Comparison of ENCODE assay signal across 23 mouse cellular contexts in genomic region chr9:34712996-34713395, GRCm38 (mm10).
DNase-seq lines count a peak whose midpoint lies in the region; ATAC-seq and TF ChIP-seq lines count a peak whose summit lies in the region.
"Had no signal": no experiment of that assay in that cellular context is flagged by ENCODE, and none has a peak within 500 bp of the region (broad histone marks: within the 10 kb centered on the region; RNA-seq: fewer than 3 reads in every experiment).

No protein-coding gene starts in this region.

- H3K36me3 ChIP-seq in forebrain, embryonic 15.5 days = no peaks in the 10 kb centered on the region
- no peaks in the 10 kb centered on the region for H3K36me3 ChIP-seq in forebrain, embryonic 10.5 days (replicated peaks)
- H3K36me3 ChIP-seq in hindbrain, embryonic 16.5 days (ENCODE audit: control insufficient read depth, insufficient read depth, low read length) = no peaks in the 10 kb centered on the region
- H3K36me3 ChIP-seq in hindbrain, embryonic 14.5 days (replicated peaks; ENCODE audit: control insufficient read depth, insufficient read depth) = no peaks in the 10 kb centered on the region
- H3K36me3 ChIP-seq in CH12.LX (replicated peaks in 1 of 2; ENCODE audit: control insufficient read depth in 1 of 2, insufficient read depth in 1 of 2, low read length in 1 of 2) = no peaks in the 10 kb centered on the region
- H3K36me3 ChIP-seq: embryonic facial prominence, embryonic 15.5 days; heart, embryonic 12.5 days; heart, embryonic 15.5 days; hindbrain, embryonic 10.5 days; hindbrain, embryonic 13.5 days had no signal

- in situ Hi-C loops in CH12.LX (cut with MboI; ENCODE audit: low pct_ligation_motif_present, low pct_unique_long_range_greater_than_20kb, low sequenced_read_pairs) = no loop called here

- peaks cover 14% of the 10 kb centered on the region for H3K27me3 ChIP-seq in forebrain, embryonic 15.5 days
- H3K27me3 ChIP-seq in forebrain, embryonic 10.5 days (ENCODE audit: poor library complexity, severe bottlenecking) = peaks cover 37% of the 10 kb centered on the region
- H3K27me3 ChIP-seq in hindbrain, embryonic 16.5 days (replicated peaks; ENCODE audit: control insufficient read depth, insufficient read depth, low read length) = no peaks in the 10 kb centered on the region; the same call in 1 of the 2 replicates
- H3K27me3 ChIP-seq in hindbrain, embryonic 14.5 days (ENCODE audit: control insufficient read depth, insufficient read depth, low read length) = no peaks in the 10 kb centered on the region
- H3K27me3 ChIP-seq in CH12.LX (replicated peaks) = peaks cover 81% of the 10 kb centered on the region
- H3K27me3 ChIP-seq: embryonic facial prominence, embryonic 15.5 days; heart, embryonic 12.5 days; heart, embryonic 15.5 days had no signal

- TF ChIP-seq RAD21 in CH12.LX (IDR thresholded peaks at IDR 0.05; ENCODE audit: low read depth, low read length) = no peak

- DNase-seq in forebrain, embryonic 10.5 days (ENCODE audit: extremely low spot score, low spot score) = no peak
- no peak for DNase-seq in hindbrain, embryonic 14.5 days (ENCODE audit: low spot score)
- no peak for DNase-seq in CH12.LX (ENCODE audit: extremely low read depth)
- peak; percentile 49 for DNase-seq in brain, embryonic 14.5 days (ENCODE audit: low read depth)
- no peak for DNase-seq in heart, adult 8-10 months (ENCODE audit: low spot score)
- DNase-seq: adrenal gland, adult 8-10 months; adrenal gland, postnatal 25 days; embryo, embryonic 11 days; gastrocnemius, postnatal 10 days; heart, adult 11 months; heart, postnatal 10 days; heart, postnatal 36 days; kidney, adult 2 months had no signal

- ATAC-seq in forebrain, embryonic 15.5 days (replicated peaks) = no peak
- ATAC-seq in hindbrain, embryonic 16.5 days = 0 out of 2 replicates have a peak, but pooled peaks have one; percentile 7
- no peak for ATAC-seq in hindbrain, embryonic 14.5 days (ENCODE audit: low FRiP score)
- ATAC-seq: activated CD4-positive, CD25-positive, alpha-beta regulatory T cell, adult 4 months; CD4-positive, CD25-positive, alpha-beta regulatory T cell, adult 4 months; intestine, postnatal 0 days had no signal

- H3K27ac ChIP-seq in forebrain, embryonic 15.5 days (replicated peaks) = peak overlapping the region; percentile 39
- no peak overlapping the region for H3K27ac ChIP-seq in forebrain, embryonic 10.5 days
- no peak overlapping the region for H3K27ac ChIP-seq in hindbrain, embryonic 16.5 days (ENCODE audit: low read depth, low read length)
- H3K27ac ChIP-seq in hindbrain, embryonic 14.5 days = no peak overlapping the region
- H3K27ac ChIP-seq in CH12.LX (ENCODE audit: insufficient read depth, low read depth) = no peak overlapping the region
- H3K27ac ChIP-seq: embryonic facial prominence, embryonic 15.5 days; heart, embryonic 15.5 days; hindbrain, embryonic 10.5 days; hindbrain, embryonic 13.5 days had no signal

- peaks cover 33% of the 10 kb centered on the region for H3K4me1 ChIP-seq in forebrain, embryonic 15.5 days
- peaks cover 8% of the 10 kb centered on the region for H3K4me1 ChIP-seq in forebrain, embryonic 10.5 days
- H3K4me1 ChIP-seq in hindbrain, embryonic 16.5 days (ENCODE audit: control insufficient read depth, insufficient read depth, low read depth, low read length) = peaks cover 13% of the 10 kb centered on the region
- H3K4me1 ChIP-seq in hindbrain, embryonic 14.5 days (replicated peaks; ENCODE audit: control insufficient read depth, insufficient read depth, low read length) = peaks cover 14% of the 10 kb centered on the region
- H3K4me1 ChIP-seq in CH12.LX (ENCODE audit: control insufficient read depth in 1 of 2, insufficient read depth in 2 of 2) = no peaks in the 10 kb centered on the region
- H3K4me1 ChIP-seq: embryonic facial prominence, embryonic 15.5 days; heart, embryonic 12.5 days; heart, embryonic 15.5 days; hindbrain, embryonic 10.5 days had no signal

- H3K9ac ChIP-seq in forebrain, embryonic 15.5 days (replicated peaks) = no peak overlapping the region
- H3K9ac ChIP-seq in hindbrain, embryonic 16.5 days (ENCODE audit: low read depth, low read length) = no peak overlapping the region
- no peak overlapping the region for H3K9ac ChIP-seq in hindbrain, embryonic 14.5 days
- H3K9ac ChIP-seq in CH12.LX (ENCODE audit: insufficient read depth, low read depth) = no peak overlapping the region
- H3K9ac ChIP-seq: embryonic facial prominence, embryonic 15.5 days; heart, embryonic 12.5 days; heart, embryonic 15.5 days; hindbrain, embryonic 13.5 days had no signal

- H3K4me3 ChIP-seq in forebrain, embryonic 15.5 days = no peak overlapping the region
- H3K4me3 ChIP-seq in forebrain, embryonic 10.5 days = no peak overlapping the region
- H3K4me3 ChIP-seq in hindbrain, embryonic 16.5 days (ENCODE audit: low read length) = no peak overlapping the region
- H3K4me3 ChIP-seq in hindbrain, embryonic 14.5 days (replicated peaks; ENCODE audit: low read length) = no peak overlapping the region
- H3K4me3 ChIP-seq in CH12.LX (replicated peaks in 1 of 3; ENCODE audit: low read depth in 2 of 3, low read length in 2 of 3, poor library complexity in 1 of 3) = no peak overlapping the region
- H3K4me3 ChIP-seq: embryonic facial prominence, embryonic 15.5 days; heart, embryonic 12.5 days; heart, embryonic 15.5 days; hindbrain, embryonic 10.5 days; hindbrain, embryonic 13.5 days had no signal

- TF ChIP-seq CTCF in CH12.LX (conservative IDR thresholded peaks at IDR 0.05 in 1 of 2, IDR thresholded peaks at IDR 0.05 in 1 of 2; ENCODE audit: low read depth in 2 of 2, low read length in 2 of 2) = no peak
- TF ChIP-seq CTCF in brain, embryonic 14.5 days (IDR thresholded peaks at IDR 0.05; ENCODE audit: borderline replicate concordance, extremely low read depth, insufficient read depth, insufficient read length) = no peak

- no peak overlapping the region for H3K4me2 ChIP-seq in forebrain, embryonic 15.5 days (replicated peaks)
- no peak overlapping the region for H3K4me2 ChIP-seq in hindbrain, embryonic 16.5 days (ENCODE audit: low read length)
- H3K4me2 ChIP-seq in hindbrain, embryonic 14.5 days (replicated peaks) = no peak overlapping the region
- 0 out of 2 replicates have a peak overlapping the region, but pooled peaks have one; percentile 1 for H3K4me2 ChIP-seq in CH12.LX (ENCODE audit: insufficient read depth, low read depth, poor library complexity, severe bottlenecking)
- H3K4me2 ChIP-seq: embryonic facial prominence, embryonic 15.5 days; heart, embryonic 12.5 days; heart, embryonic 15.5 days; hindbrain, embryonic 13.5 days had no signal

- H3K79me2 ChIP-seq in CH12.LX (replicated peaks; ENCODE audit: control insufficient read depth, extremely low read depth, insufficient read depth, poor library complexity, severe bottlenecking) = no peaks in the 10 kb centered on the region

- TF ChIP-seq POLR2A in CH12.LX (IDR thresholded peaks at IDR 0.05; ENCODE audit: low read depth, low read length) = no peak
- no peak for TF ChIP-seq POLR2A in brain, embryonic 14.5 days (IDR thresholded peaks at IDR 0.05; ENCODE audit: borderline replicate concordance, extremely low read depth, insufficient read depth, insufficient read length, poor library complexity, severe bottlenecking)

- TF ChIP-seq EP300 in CH12.LX (IDR thresholded peaks at IDR 0.05; ENCODE audit: low read length) = no peak

- 49% methylated on average over 4 of the region's 4 CpGs for WGBS in forebrain, embryonic 15.5 days
- WGBS in forebrain, embryonic 10.5 days = 76% methylated on average over 4 of the region's 4 CpGs
- WGBS in hindbrain, embryonic 16.5 days = 36% methylated on average over 4 of the region's 4 CpGs
- 51% methylated on average over 4 of the region's 4 CpGs for WGBS in hindbrain, embryonic 14.5 days

- no peaks in the 10 kb centered on the region for H3K9me3 ChIP-seq in forebrain, embryonic 15.5 days
- no peaks in the 10 kb centered on the region for H3K9me3 ChIP-seq in forebrain, embryonic 10.5 days
- H3K9me3 ChIP-seq in hindbrain, embryonic 16.5 days (ENCODE audit: control insufficient read depth, low read length) = no peaks in the 10 kb centered on the region
- H3K9me3 ChIP-seq in hindbrain, embryonic 14.5 days (ENCODE audit: control insufficient read depth, low read length) = no peaks in the 10 kb centered on the region
- no peaks in the 10 kb centered on the region for H3K9me3 ChIP-seq in CH12.LX (replicated peaks; ENCODE audit: low read length)
- H3K9me3 ChIP-seq: embryonic facial prominence, embryonic 15.5 days; heart, embryonic 12.5 days; heart, embryonic 15.5 days; hindbrain, embryonic 10.5 days; hindbrain, embryonic 13.5 days had no signal

- dilution Hi-C loops in CH12.LX (cut with MboI; ENCODE audit: extremely low pct_ligation_motif_present, extremely low pct_unique_long_range_greater_than_20kb, low sequenced_read_pairs) = no loop called here

TF ChIP-seq in CH12.LX, 34 proteins besides CTCF, POLR2A, EP300 and RAD21:
- TF ChIP-seq TCF12 (IDR thresholded peaks at IDR 0.05; ENCODE audit: low read depth, low read length) (no peak), IRF4 (IDR thresholded peaks at IDR 0.05; ENCODE audit: low read depth, low read length) (no peak), USF2 (conservative IDR thresholded peaks at IDR 0.05; ENCODE audit: low read depth, low read length) (no peak), JUN (IDR thresholded peaks at IDR 0.05; ENCODE audit: insufficient read depth, low read depth, low read length) (no peak), CHD1 (IDR thresholded peaks at IDR 0.05; ENCODE audit: low read depth, low read length) (no peak), ZNF384 (IDR thresholded peaks at IDR 0.05; ENCODE audit: low read depth, low read length) (no peak), MYC (IDR thresholded peaks at IDR 0.05; ENCODE audit: low read depth, low read length) (no peak)
